Mouse (Mus musculus) ovary, postnatal 14 days (tissue): ENCODE data around the gene Rpa1.

ENCODE experiments used
- DNase-seq: peaks from one replicate; pipeline ENCODE4 v3.0.0; 2022; ENCODE audit warnings: low spot score

The Rpa1 gene

GRCm38 (mm10) chr11:75262791-75263190 is 85.3 kb downstream of the Rpa1 start:
- no peak for DNase-seq

- DNase-seq = no peak
Observed at GRCm38 (mm10) chr11:75262181-75262580, 85.9 kb downstream of the Rpa1 start.

GRCm38 (mm10) chr11:75261730-75262129 is 86.4 kb downstream of the Rpa1 start:
- DNase-seq = no peak

GRCm38 (mm10) chr11:75261016-75261415 is 87.1 kb downstream of the Rpa1 start:
- DNase-seq = no peak

GRCm38 (mm10) chr11:75259996-75260561 is 88.0 kb downstream of the Rpa1 start:
- DNase-seq = no peak

GRCm38 (mm10) chr11:75259416-75259815 is 88.7 kb downstream of the Rpa1 start:
- DNase-seq = no peak

GRCm38 (mm10) chr11:75257056-75257648 is 91.0 kb downstream of the Rpa1 start:
- no peak for DNase-seq

- no peak for DNase-seq
Observed at GRCm38 (mm10) chr11:75255330-75255729, 92.8 kb downstream of the Rpa1 start.

- DNase-seq = no peak
Observed at GRCm38 (mm10) chr11:75254252-75254912, 93.7 kb downstream of the Rpa1 start.

- no peak for DNase-seq
Observed at GRCm38 (mm10) chr11:75251557-75252070, 96.5 kb downstream of the Rpa1 start.

GRCm38 (mm10) chr11:75251006-75251512 is 97.1 kb downstream of the Rpa1 start:
- no peak for DNase-seq

- no peak for DNase-seq
Observed at GRCm38 (mm10) chr11:75249588-75249987, 98.5 kb downstream of the Rpa1 start.
